Mouse (Mus musculus): ENCODE results near the gene Tmem108. TPM values are rescaled to one million over a fixed set of nuclear protein-coding genes. Genes with fewer than 3 reads are reported as not detected.

The Tmem108 gene
- polyA plus RNA-seq, 1 experiment from 2014 or later, result 25.9 TPM

GRCm38 (mm10) chr9:103600834-103601233 lies 160.8 kb downstream of the Tmem108 start:
- Histone ChIP-seq H3K4me1 (0 out of 2 replicates have a peak, but pooled peaks cover 2% of the 10 kb centered on the region), H3K27me3 (replicated peaks) (no peaks in the 10 kb centered on the region), H3K27ac (replicated peaks) (no peak overlapping the region), H3K9me3 (replicated peaks) (no peaks in the 10 kb centered on the region), H3K4me3 (replicated peaks) (no peak overlapping the region), H3K4me2 (no peak overlapping the region), H3K36me3 (no peaks in the 10 kb centered on the region), H3K9ac (replicated peaks) (no peak overlapping the region)
- WGBS, result 54% methylated on average over 3 of the region's 3 CpGs
- ATAC-seq (ENCODE audit: low FRiP score), result no peak

GRCm38 (mm10) chr9:103599908-103600307 lies 161.7 kb downstream of the Tmem108 start:
- Histone ChIP-seq H3K9me3 (replicated peaks) (no peaks in the 10 kb centered on the region), H3K4me3 (replicated peaks) (no peak overlapping the region), H3K4me1 (peaks cover 9% of the 10 kb centered on the region), H3K4me2 (no peak overlapping the region), H3K27ac (replicated peaks) (no peak overlapping the region), H3K36me3 (no peaks in the 10 kb centered on the region), H3K9ac (replicated peaks) (no peak overlapping the region), H3K27me3 (replicated peaks) (no peaks in the 10 kb centered on the region)
- 89% methylated on average over 3 of the region's 3 CpGs for WGBS
- ATAC-seq (ENCODE audit: low FRiP score), result no peak

GRCm38 (mm10) chr9:103597861-103598260 lies 163.8 kb downstream of the Tmem108 start:
- H3K36me3 ChIP-seq, result no peaks in the 10 kb centered on the region
- peaks cover 15% of the 10 kb centered on the region for H3K4me1 ChIP-seq
- no peaks in the 10 kb centered on the region for H3K9me3 ChIP-seq (replicated peaks)
- no peak for ATAC-seq (ENCODE audit: low FRiP score)
- no peak overlapping the region for H3K27ac ChIP-seq (replicated peaks)
- H3K4me3 ChIP-seq (replicated peaks), result no peak overlapping the region
- H3K4me2 ChIP-seq, result no peak overlapping the region
- no peak overlapping the region for H3K9ac ChIP-seq (replicated peaks)
- H3K27me3 ChIP-seq (replicated peaks), result no peaks in the 10 kb centered on the region
- 94% methylated on average over 2 of the region's 2 CpGs for WGBS

- no peak overlapping the region for H3K4me3 ChIP-seq (replicated peaks)
- H3K4me2 ChIP-seq, result no peak overlapping the region
- H3K27ac ChIP-seq (replicated peaks), result peak overlapping the region; percentile 70
- 12% methylated on average over 6 of the region's 6 CpGs for WGBS
- ATAC-seq (ENCODE audit: low FRiP score), result peak; percentile 94
- H3K9me3 ChIP-seq (replicated peaks), result no peaks in the 10 kb centered on the region
- H3K4me1 ChIP-seq, result peaks cover 15% of the 10 kb centered on the region
- H3K27me3 ChIP-seq (replicated peaks), result no peaks in the 10 kb centered on the region
- no peak overlapping the region for H3K9ac ChIP-seq (replicated peaks)
- H3K36me3 ChIP-seq, result no peaks in the 10 kb centered on the region
Observed at GRCm38 (mm10) chr9:103595190-103595837, 166.3 kb downstream of the Tmem108 start.

GRCm38 (mm10) chr9:103594423-103595189 lies 167.0 kb downstream of the Tmem108 start:
- no peaks in the 10 kb centered on the region for H3K36me3 ChIP-seq
- H3K9ac ChIP-seq (replicated peaks), result no peak overlapping the region
- no peak overlapping the region for H3K4me3 ChIP-seq (replicated peaks)
- no peak for ATAC-seq (ENCODE audit: low FRiP score)
- H3K4me1 ChIP-seq, result peaks cover 15% of the 10 kb centered on the region
- H3K4me2 ChIP-seq, result no peak overlapping the region
- H3K27me3 ChIP-seq (replicated peaks), result no peaks in the 10 kb centered on the region
- peak overlapping the region; percentile 71 for H3K27ac ChIP-seq (replicated peaks)
- 72% methylated on average over 7 of the region's 7 CpGs for WGBS
- no peaks in the 10 kb centered on the region for H3K9me3 ChIP-seq (replicated peaks)

GRCm38 (mm10) chr9:103593079-103593478 lies 168.6 kb downstream of the Tmem108 start:
- no peaks in the 10 kb centered on the region for H3K9me3 ChIP-seq (replicated peaks)
- no peaks in the 10 kb centered on the region for H3K36me3 ChIP-seq
- WGBS, result 65% methylated on average over 4 of the region's 4 CpGs
- H3K4me2 ChIP-seq, result no peak overlapping the region
- H3K27ac ChIP-seq (replicated peaks), result no peak overlapping the region
- no peak overlapping the region for H3K4me3 ChIP-seq (replicated peaks)
- H3K9ac ChIP-seq (replicated peaks), result no peak overlapping the region
- ATAC-seq (ENCODE audit: low FRiP score), result no peak
- peaks cover 15% of the 10 kb centered on the region for H3K4me1 ChIP-seq
- H3K27me3 ChIP-seq (replicated peaks), result no peaks in the 10 kb centered on the region

- Histone ChIP-seq H3K27ac (replicated peaks) (no peak overlapping the region), H3K9ac (replicated peaks) (no peak overlapping the region), H3K4me2 (no peak overlapping the region), H3K4me3 (replicated peaks) (no peak overlapping the region), H3K4me1 (peaks cover 15% of the 10 kb centered on the region), H3K27me3 (replicated peaks) (no peaks in the 10 kb centered on the region), H3K9me3 (replicated peaks) (no peaks in the 10 kb centered on the region), H3K36me3 (no peaks in the 10 kb centered on the region)
- no peak for ATAC-seq (ENCODE audit: low FRiP score)
- WGBS, result 96% methylated on average over 4 of the region's 4 CpGs
Observed at GRCm38 (mm10) chr9:103591962-103592361, 169.7 kb downstream of the Tmem108 start.

GRCm38 (mm10) chr9:103590801-103591200 lies 170.8 kb downstream of the Tmem108 start:
- ATAC-seq (ENCODE audit: low FRiP score), result no peak

GRCm38 (mm10) chr9:103584865-103585264 lies 176.8 kb downstream of the Tmem108 start:
- H3K9ac ChIP-seq (replicated peaks), result no peak overlapping the region
- 36% methylated on average over 4 of the region's 4 CpGs for WGBS

More at GRCm38 (mm10) chr9:103590801-103591200, 170.8 kb downstream of the Tmem108 start:
- Histone ChIP-seq H3K36me3 (no peaks in the 10 kb centered on the region), H3K9ac (replicated peaks) (no peak overlapping the region), H3K27ac (replicated peaks) (no peak overlapping the region), H3K9me3 (replicated peaks) (no peaks in the 10 kb centered on the region), H3K4me2 (no peak overlapping the region), H3K27me3 (replicated peaks) (no peaks in the 10 kb centered on the region), H3K4me3 (replicated peaks) (no peak overlapping the region), H3K4me1 (peaks cover 12% of the 10 kb centered on the region)
- 96% methylated on average over 5 of the region's 5 CpGs for WGBS

GRCm38 (mm10) chr9:103582249-103582961 lies 179.2 kb downstream of the Tmem108 start:
- no peak overlapping the region for H3K27ac ChIP-seq (replicated peaks)
- no peaks in the 10 kb centered on the region for H3K27me3 ChIP-seq (replicated peaks)
- 83% methylated on average over 10 of the region's 10 CpGs for WGBS
- H3K4me3 ChIP-seq (replicated peaks), result no peak overlapping the region
- H3K4me1 ChIP-seq, result peaks cover 9% of the 10 kb centered on the region; the same call in 1 of the 2 replicates
- H3K4me2 ChIP-seq, result no peak overlapping the region
- H3K9ac ChIP-seq (replicated peaks), result no peak overlapping the region
- no peaks in the 10 kb centered on the region for H3K9me3 ChIP-seq (replicated peaks)
- no peaks in the 10 kb centered on the region for H3K36me3 ChIP-seq
- no peak for ATAC-seq (ENCODE audit: low FRiP score)

More at GRCm38 (mm10) chr9:103584865-103585264, 176.8 kb downstream of the Tmem108 start:
- Histone ChIP-seq H3K4me1 (no peaks in the 10 kb centered on the region; the same call in 1 of the 2 replicates), H3K36me3 (no peaks in the 10 kb centered on the region), H3K4me2 (no peak overlapping the region), H3K9me3 (replicated peaks) (no peaks in the 10 kb centered on the region), H3K27ac (replicated peaks) (0 out of 2 replicates have a peak overlapping the region, but pooled peaks have one; percentile 14), H3K4me3 (replicated peaks) (no peak overlapping the region), H3K27me3 (replicated peaks) (no peaks in the 10 kb centered on the region)
- peak; percentile 50 for ATAC-seq (ENCODE audit: low FRiP score)

GRCm38 (mm10) chr9:103580621-103581020 lies 181.0 kb downstream of the Tmem108 start:
- H3K27me3 ChIP-seq (replicated peaks), result no peaks in the 10 kb centered on the region
- H3K27ac ChIP-seq (replicated peaks), result no peak overlapping the region
- no peak for ATAC-seq (ENCODE audit: low FRiP score)
- H3K36me3 ChIP-seq, result no peaks in the 10 kb centered on the region
- H3K4me2 ChIP-seq, result no peak overlapping the region
- 92% methylated on average over 6 of the region's 6 CpGs for WGBS
- H3K9me3 ChIP-seq (replicated peaks), result no peaks in the 10 kb centered on the region
- peaks cover 13% of the 10 kb centered on the region; the same call in 1 of the 2 replicates for H3K4me1 ChIP-seq
- no peak overlapping the region for H3K4me3 ChIP-seq (replicated peaks)
- H3K9ac ChIP-seq (replicated peaks), result no peak overlapping the region
